Mouse (Mus musculus) stomach, embryonic 14.5 days (tissue): Measurements from ENCODE around the gene Dthd1. TPM values are rescaled to one million over a fixed set of nuclear protein-coding genes. Genes with fewer than 3 reads are reported as not detected.

ENCODE experiments used
- ATAC-seq: fragments of 200-750 bp; cut with Nextera tagmentation; 2 replicates; pipeline ENCODE4 v1.8.0; 2017; ENCODE audit warnings: low read depth, moderate TSS enrichment; ENCODE audit not compliant: insufficient number of reproducible peaks, insufficient read depth, low FRiP score
- H3K27ac ChIP-seq: fragments of 300-500 bp; sonication (generic); 2 replicates; pipeline ENCODE4 v1.5.1; 2014; ENCODE audit warnings: mild to moderate bottlenecking, low read length, moderate library complexity, mixed read lengths
- H3K27me3 ChIP-seq: fragments of 300-500 bp; sonication (generic); 2 replicates; pipeline ENCODE4 v1.6.1; 2014; ENCODE audit warnings: low read length, control low read depth, mixed read lengths; ENCODE audit not compliant: control insufficient read depth, insufficient read depth
- H3K36me3 ChIP-seq: fragments of 300-500 bp; sonication (generic); 2 replicates; pipeline ENCODE4 v1.6.1; 2014; ENCODE audit warnings: mild to moderate bottlenecking, control low read depth, low read length, moderate library complexity, mixed read lengths; ENCODE audit not compliant: control insufficient read depth, insufficient read depth
- H3K4me1 ChIP-seq: fragments of 300-500 bp; sonication (generic); 2 replicates; pipeline ENCODE4 v1.6.1; 2014; ENCODE audit warnings: low read length, control low read depth, mixed read lengths; ENCODE audit not compliant: control insufficient read depth, insufficient read depth
- H3K4me2 ChIP-seq: fragments of 300-500 bp; sonication (generic); replicated peaks from 2 replicates; pipeline ENCODE4 v1.6.1; 2014; ENCODE audit warnings: low read depth, low read length, control low read depth
- H3K4me3 ChIP-seq: fragments of 300-500 bp; sonication (generic); 2 replicates; pipeline ENCODE4 v1.5.1; 2014; ENCODE audit warnings: low read depth, low read length, control low read depth
- H3K9ac ChIP-seq: fragments of 300-500 bp; sonication (generic); replicated peaks from 2 replicates; pipeline ENCODE4 v1.6.1; 2014; ENCODE audit warnings: low read depth, mild to moderate bottlenecking, control low read depth, low read length, moderate library complexity, mixed read lengths
- H3K9me3 ChIP-seq: fragments of 300-500 bp; sonication (generic); 2 replicates; pipeline ENCODE4 v1.6.1; 2016; ENCODE audit warnings: low read depth, low read length, control low read depth; ENCODE audit not compliant: control insufficient read depth
- WGBS: fragments of 180-500 bp; shearing (Covaris S2); extraction: QIAGEN DNeasy Blood & Tissue Kit; methylation state at CpG from one replicate; pipeline ENCODE4 v1.1.7; 2014; 5-methylcytosine and 5-hydroxymethylcytosine counted together
- polyA plus RNA-seq: library from polyadenylated mRNA; unstranded; fragments of >200 nt; fragmentation: Nextera tagmentation; extraction: Ambion mirVana; gene quantifications from 2 replicates; pipeline ENCODE4 v1.2.1, GENCODE M21; 2014

Dthd1 gene
- polyA plus RNA-seq, 1 experiment from 2014 or later = not detected

DNA sequence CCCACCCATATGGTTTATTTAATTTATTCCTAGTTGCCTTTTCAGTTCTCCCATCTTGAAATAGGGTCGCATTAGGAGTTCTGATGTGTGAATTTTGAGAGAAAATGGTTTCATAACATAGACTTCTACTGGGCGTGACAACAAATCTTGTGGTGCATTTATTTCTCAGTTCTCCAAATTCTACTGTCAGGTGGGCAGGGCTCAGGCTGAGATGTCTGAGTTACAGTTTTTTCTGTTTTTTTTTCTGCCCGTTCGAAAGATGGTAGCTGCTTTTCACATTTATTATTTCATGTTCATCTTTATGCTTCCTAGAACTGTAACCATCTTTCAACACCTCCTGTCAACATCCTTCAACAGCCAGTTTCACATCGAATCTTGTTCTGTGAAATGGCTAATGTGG, 95.5 kb downstream of the Dthd1 start:
- no peak for ATAC-seq
- Histone ChIP-seq H3K9me3 (no peaks in the 10 kb centered on the region), H3K4me2 (no peak overlapping the region), H3K36me3 (no peaks in the 10 kb centered on the region), H3K27me3 (no peaks in the 10 kb centered on the region), H3K4me1 (no peaks in the 10 kb centered on the region), H3K9ac (no peak overlapping the region), H3K27ac (no peak overlapping the region), H3K4me3 (no peak overlapping the region)
- WGBS = 89% methylated on average over 5 of the region's 5 CpGs

DNA sequence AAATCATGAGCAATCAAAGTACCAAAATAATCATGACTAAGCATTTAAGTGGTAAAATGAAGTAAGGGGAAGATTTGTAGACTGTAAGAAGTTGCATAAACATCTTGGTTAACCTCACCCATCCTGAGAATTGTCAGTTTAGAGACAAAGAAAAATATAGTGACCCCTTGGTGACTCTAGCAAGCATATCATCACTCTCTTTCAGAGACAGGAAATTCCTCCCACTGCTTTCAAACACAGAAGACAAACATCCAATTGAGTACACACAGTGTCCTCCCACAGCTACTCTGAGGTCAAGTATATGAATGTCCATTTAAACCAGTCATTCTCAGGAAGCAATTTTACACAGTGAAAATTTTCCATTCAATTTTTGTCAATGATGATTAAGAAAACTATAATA, 111.0 kb downstream of the Dthd1 start:
- Histone ChIP-seq H3K4me3 (no peak overlapping the region), H3K4me1 (no peaks in the 10 kb centered on the region), H3K36me3 (no peaks in the 10 kb centered on the region), H3K27me3 (no peaks in the 10 kb centered on the region), H3K4me2 (no peak overlapping the region), H3K9me3 (no peaks in the 10 kb centered on the region), H3K9ac (no peak overlapping the region), H3K27ac (no peak overlapping the region)
- ATAC-seq = no peak; the same call in 1 of the 2 replicates

Other genes with a start within 250 kb of the Dthd1 start
- gene Arap2, start 47.7 kb upstream of the Dthd1 start, polyA plus RNA-seq = 10.5 and 11.2 TPM in 2 replicates